Mouse (Mus musculus): ENCODE results near the gene Tyw1. TPM values are rescaled to one million over a fixed set of nuclear protein-coding genes. Genes with fewer than 3 reads are reported as not detected.

The Tyw1 gene
- polyA plus RNA-seq, 1 experiment from 2014 or later, result 23.5 TPM

DNA sequence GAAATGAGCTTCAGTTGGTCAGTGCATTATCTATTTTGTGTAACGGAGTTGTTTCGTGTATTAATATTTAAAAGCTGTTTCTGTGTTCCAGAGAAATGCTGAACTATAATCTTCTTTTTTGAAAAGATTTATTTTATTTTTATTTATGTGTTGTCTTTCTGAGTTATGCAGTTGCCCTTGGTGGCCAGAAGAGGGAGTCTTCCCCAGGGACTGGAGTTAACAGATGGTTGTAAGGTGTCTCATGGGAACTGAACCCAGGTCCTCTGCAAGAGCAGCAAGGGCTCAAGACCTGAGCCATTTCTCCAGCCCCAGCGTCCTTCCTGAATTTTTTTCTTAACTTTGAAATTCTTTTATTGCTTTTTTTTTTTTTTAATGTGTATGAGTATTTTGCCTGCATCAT is 59.5 kb downstream of the Tyw1 start:
- no peaks in the 10 kb centered on the region for H3K36me3 ChIP-seq (ENCODE audit: control insufficient read depth, insufficient read depth, low read length)
- H3K9ac ChIP-seq (replicated peaks; ENCODE audit: low read depth, low read length), result no peak overlapping the region
- H3K4me3 ChIP-seq (ENCODE audit: low read depth, low read length), result no peak overlapping the region
- H3K27me3 ChIP-seq (ENCODE audit: control insufficient read depth, insufficient read depth, low read length), result no peaks in the 10 kb centered on the region
- H3K4me2 ChIP-seq (ENCODE audit: low read depth, low read length), result no peak overlapping the region
- no peaks in the 10 kb centered on the region for H3K4me1 ChIP-seq (ENCODE audit: control insufficient read depth, insufficient read depth, low read length)
- H3K27ac ChIP-seq (ENCODE audit: low read depth, low read length), result no peak overlapping the region
- ATAC-seq (ENCODE audit: low read depth), result no peak
- 97% methylated on average over 3 of the region's 3 CpGs for WGBS
- no peaks in the 10 kb centered on the region for H3K9me3 ChIP-seq (ENCODE audit: control insufficient read depth, low read length)

DNA sequence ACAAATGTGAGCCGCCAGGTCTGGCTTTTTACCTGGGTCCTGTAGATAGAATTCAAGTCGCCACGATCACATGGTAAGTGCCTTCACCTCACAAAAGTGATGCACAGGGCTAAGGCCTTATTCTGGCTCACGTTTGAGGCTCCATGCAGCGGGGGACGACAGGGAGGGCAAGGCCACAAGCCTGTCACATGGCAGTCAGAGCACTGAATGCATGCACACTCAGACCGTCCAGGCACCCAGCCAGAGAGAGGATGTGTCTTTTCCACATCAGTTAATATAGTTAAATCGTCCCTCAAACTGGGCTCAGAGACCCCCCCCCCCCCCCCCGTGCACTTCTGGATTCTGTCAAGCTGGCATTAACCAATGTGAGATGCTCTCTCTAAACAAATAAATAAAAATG is 60.9 kb downstream of the Tyw1 start:
- no peaks in the 10 kb centered on the region for H3K4me1 ChIP-seq (ENCODE audit: control insufficient read depth, insufficient read depth, low read length)
- no peaks in the 10 kb centered on the region for H3K36me3 ChIP-seq (ENCODE audit: control insufficient read depth, insufficient read depth, low read length)
- no peak overlapping the region for H3K9ac ChIP-seq (replicated peaks; ENCODE audit: low read depth, low read length)
- 90% methylated on average over 9 of the region's 9 CpGs for WGBS
- H3K27ac ChIP-seq (ENCODE audit: low read depth, low read length), result no peak overlapping the region
- H3K9me3 ChIP-seq (ENCODE audit: control insufficient read depth, low read length), result no peaks in the 10 kb centered on the region
- H3K27me3 ChIP-seq (ENCODE audit: control insufficient read depth, insufficient read depth, low read length), result no peaks in the 10 kb centered on the region
- H3K4me2 ChIP-seq (ENCODE audit: low read depth, low read length), result no peak overlapping the region
- no peak overlapping the region for H3K4me3 ChIP-seq (ENCODE audit: low read depth, low read length)
- no peak for ATAC-seq (ENCODE audit: low read depth)

DNA sequence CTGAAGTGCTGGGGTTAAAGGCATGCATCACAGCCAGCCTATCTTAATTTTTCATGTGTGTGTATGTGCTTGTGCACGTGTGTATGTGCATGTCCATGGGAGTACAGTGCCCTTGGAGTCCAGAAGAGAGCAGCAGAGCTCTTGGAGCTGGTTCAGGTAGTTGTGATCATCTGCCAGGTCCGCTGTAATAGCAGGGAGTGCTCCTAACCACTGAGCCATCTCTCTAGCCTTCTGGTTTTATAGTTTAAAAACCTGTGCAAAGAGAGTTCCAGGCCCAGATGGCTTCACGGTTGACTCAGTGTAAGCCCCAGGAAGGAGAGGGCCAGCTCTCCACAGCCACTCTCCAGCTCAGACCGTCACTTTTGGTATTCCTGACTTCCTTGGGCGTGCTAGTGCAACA is 64.4 kb downstream of the Tyw1 start:
- H3K9ac ChIP-seq (replicated peaks; ENCODE audit: low read depth, low read length), result no peak overlapping the region
- no peak overlapping the region for H3K27ac ChIP-seq (ENCODE audit: low read depth, low read length)
- WGBS, result 92% methylated on average over 5 of the region's 5 CpGs
- no peaks in the 10 kb centered on the region for H3K4me1 ChIP-seq (ENCODE audit: control insufficient read depth, insufficient read depth, low read length)
- no peak for ATAC-seq (ENCODE audit: low read depth)
- H3K4me3 ChIP-seq (ENCODE audit: low read depth, low read length), result no peak overlapping the region
- H3K9me3 ChIP-seq (ENCODE audit: control insufficient read depth, low read length), result no peaks in the 10 kb centered on the region
- no peak overlapping the region for H3K4me2 ChIP-seq (ENCODE audit: low read depth, low read length)
- H3K36me3 ChIP-seq (ENCODE audit: control insufficient read depth, insufficient read depth, low read length), result no peaks in the 10 kb centered on the region
- no peaks in the 10 kb centered on the region for H3K27me3 ChIP-seq (ENCODE audit: control insufficient read depth, insufficient read depth, low read length)

DNA sequence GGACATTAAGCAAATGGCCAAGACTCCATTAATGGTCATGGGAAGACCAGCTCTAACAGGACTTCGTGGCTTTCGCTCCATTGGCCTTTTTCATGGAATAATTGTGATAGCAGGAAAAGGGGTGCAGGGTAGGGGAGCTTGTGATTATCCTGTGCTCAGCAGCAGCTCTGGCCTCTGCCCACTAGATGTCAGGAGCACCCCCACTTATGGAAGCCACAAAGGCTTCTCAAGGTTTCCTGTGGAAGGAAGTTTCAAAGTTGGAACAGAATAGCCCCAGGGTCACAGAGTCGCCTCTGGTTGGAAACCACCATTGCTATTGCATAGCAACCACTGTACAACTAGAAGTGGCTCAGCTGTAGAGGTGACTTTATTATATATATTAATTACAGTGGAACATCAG is 65.1 kb downstream of the Tyw1 start:
- no peak for ATAC-seq (ENCODE audit: low read depth)
- Histone ChIP-seq H3K9ac (replicated peaks; ENCODE audit: low read depth, low read length) (no peak overlapping the region), H3K27ac (ENCODE audit: low read depth, low read length) (no peak overlapping the region), H3K36me3 (ENCODE audit: control insufficient read depth, insufficient read depth, low read length) (no peaks in the 10 kb centered on the region), H3K4me1 (ENCODE audit: control insufficient read depth, insufficient read depth, low read length) (no peaks in the 10 kb centered on the region), H3K27me3 (ENCODE audit: control insufficient read depth, insufficient read depth, low read length) (no peaks in the 10 kb centered on the region), H3K4me3 (ENCODE audit: low read depth, low read length) (no peak overlapping the region), H3K4me2 (ENCODE audit: low read depth, low read length) (no peak overlapping the region), H3K9me3 (ENCODE audit: control insufficient read depth, low read length) (no peaks in the 10 kb centered on the region)
- WGBS, result 77% methylated on average over 3 of the region's 3 CpGs

DNA sequence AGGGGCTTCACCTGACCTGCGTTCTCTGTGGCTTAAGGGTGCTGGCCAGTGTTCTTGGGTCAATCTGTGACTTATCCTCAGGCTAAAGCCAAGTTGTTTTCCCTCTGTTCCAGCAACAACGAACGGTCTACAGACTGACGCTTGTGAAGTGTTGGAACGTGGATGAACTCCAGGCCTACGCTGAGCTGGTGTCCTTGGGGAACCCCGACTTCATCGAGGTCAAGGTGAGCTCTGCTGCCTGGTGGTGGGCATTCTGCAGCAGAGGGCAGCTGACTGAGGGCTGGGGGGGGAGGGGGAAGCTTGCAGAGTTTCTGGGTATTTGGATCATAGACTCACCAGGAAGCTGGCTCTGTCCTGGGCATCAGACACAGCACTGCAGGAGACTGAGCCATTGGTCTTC is 70.1 kb downstream of the Tyw1 start:
- Histone ChIP-seq H3K27me3 (ENCODE audit: control insufficient read depth, insufficient read depth, low read length) (no peaks in the 10 kb centered on the region), H3K4me3 (ENCODE audit: low read depth, low read length) (no peak overlapping the region), H3K4me2 (ENCODE audit: low read depth, low read length) (no peak overlapping the region), H3K27ac (ENCODE audit: low read depth, low read length) (no peak overlapping the region), H3K36me3 (ENCODE audit: control insufficient read depth, insufficient read depth, low read length) (peaks cover 3% of the 10 kb centered on the region; the same call in 1 of the 2 replicates), H3K9me3 (ENCODE audit: control insufficient read depth, low read length) (no peaks in the 10 kb centered on the region), H3K4me1 (ENCODE audit: control insufficient read depth, insufficient read depth, low read length) (no peaks in the 10 kb centered on the region), H3K9ac (replicated peaks; ENCODE audit: low read depth, low read length) (no peak overlapping the region)
- 100% methylated on average over 8 of the region's 8 CpGs for WGBS
- no peak for ATAC-seq (ENCODE audit: low read depth)

DNA sequence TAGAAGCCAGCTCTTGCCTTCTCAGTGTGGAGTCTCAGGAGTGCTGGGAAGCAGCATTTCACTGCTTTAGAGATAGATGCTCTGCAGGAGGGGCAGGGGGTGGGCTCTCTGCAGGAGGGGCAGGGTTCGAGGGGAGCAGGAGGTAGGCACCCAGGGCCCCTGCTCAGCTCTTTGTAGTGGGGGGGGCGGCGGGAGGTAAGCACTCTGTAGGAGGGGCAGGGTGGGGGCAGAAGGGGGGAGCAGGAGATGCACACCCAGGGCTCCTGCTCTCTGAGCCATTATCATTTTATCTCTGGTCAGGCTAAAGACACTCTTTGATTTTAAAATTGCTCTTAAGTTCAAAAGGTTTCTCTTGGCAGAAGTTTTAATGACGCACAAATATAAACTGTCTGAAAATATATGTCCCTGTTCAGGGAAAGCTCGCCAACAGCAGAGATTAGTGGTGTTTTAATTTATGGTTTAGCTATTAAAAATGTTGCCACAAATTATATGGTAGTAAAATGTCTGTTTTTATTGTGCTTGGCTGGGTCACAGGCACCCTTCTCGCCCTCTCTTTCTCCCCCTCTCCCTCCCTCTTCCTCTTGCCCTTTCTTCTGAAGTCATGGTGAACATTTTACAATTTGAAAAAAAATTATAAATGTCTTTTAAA is 72.3 kb downstream of the Tyw1 start:
- Histone ChIP-seq H3K36me3 (ENCODE audit: control insufficient read depth, insufficient read depth, low read length) (peaks cover 3% of the 10 kb centered on the region; the same call in 1 of the 2 replicates), H3K4me2 (ENCODE audit: low read depth, low read length) (no peak overlapping the region), H3K27me3 (ENCODE audit: control insufficient read depth, insufficient read depth, low read length) (no peaks in the 10 kb centered on the region), H3K9me3 (ENCODE audit: control insufficient read depth, low read length) (no peaks in the 10 kb centered on the region), H3K9ac (replicated peaks; ENCODE audit: low read depth, low read length) (no peak overlapping the region), H3K27ac (ENCODE audit: low read depth, low read length) (no peak overlapping the region), H3K4me3 (ENCODE audit: low read depth, low read length) (no peak overlapping the region), H3K4me1 (ENCODE audit: control insufficient read depth, insufficient read depth, low read length) (no peaks in the 10 kb centered on the region)
- ATAC-seq (ENCODE audit: low read depth), result no peak
- WGBS, result 56% methylated on average over 6 of the region's 6 CpGs

DNA sequence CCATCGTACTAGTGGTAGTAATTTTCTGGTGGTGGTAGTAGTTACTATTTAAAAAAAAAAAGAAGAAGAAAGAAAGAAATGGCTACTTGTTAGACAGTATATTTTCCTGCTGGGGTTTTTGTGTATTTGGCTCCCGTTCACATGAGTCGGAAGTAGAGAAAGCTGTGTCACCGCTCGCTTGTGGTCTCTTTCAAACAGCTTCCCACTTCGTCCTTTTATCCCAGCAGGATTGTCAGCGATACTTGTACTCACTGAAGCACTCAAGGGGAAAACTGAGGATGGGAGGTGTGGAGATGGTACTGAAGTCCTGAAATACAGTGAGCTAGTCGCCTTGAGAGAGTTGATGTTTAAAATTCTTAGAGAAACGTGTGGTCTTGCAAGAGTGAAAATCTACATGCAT is 72.9 kb downstream of the Tyw1 start:
- Histone ChIP-seq H3K9me3 (ENCODE audit: control insufficient read depth, low read length) (no peaks in the 10 kb centered on the region), H3K4me2 (ENCODE audit: low read depth, low read length) (no peak overlapping the region), H3K36me3 (ENCODE audit: control insufficient read depth, insufficient read depth, low read length) (peaks cover 3% of the 10 kb centered on the region; the same call in 1 of the 2 replicates), H3K9ac (replicated peaks; ENCODE audit: low read depth, low read length) (no peak overlapping the region), H3K4me1 (ENCODE audit: control insufficient read depth, insufficient read depth, low read length) (no peaks in the 10 kb centered on the region), H3K27ac (ENCODE audit: low read depth, low read length) (no peak overlapping the region), H3K4me3 (ENCODE audit: low read depth, low read length) (no peak overlapping the region), H3K27me3 (ENCODE audit: control insufficient read depth, insufficient read depth, low read length) (no peaks in the 10 kb centered on the region)
- ATAC-seq (ENCODE audit: low read depth), result no peak
- WGBS, result 78% methylated on average over 9 of the region's 9 CpGs

DNA sequence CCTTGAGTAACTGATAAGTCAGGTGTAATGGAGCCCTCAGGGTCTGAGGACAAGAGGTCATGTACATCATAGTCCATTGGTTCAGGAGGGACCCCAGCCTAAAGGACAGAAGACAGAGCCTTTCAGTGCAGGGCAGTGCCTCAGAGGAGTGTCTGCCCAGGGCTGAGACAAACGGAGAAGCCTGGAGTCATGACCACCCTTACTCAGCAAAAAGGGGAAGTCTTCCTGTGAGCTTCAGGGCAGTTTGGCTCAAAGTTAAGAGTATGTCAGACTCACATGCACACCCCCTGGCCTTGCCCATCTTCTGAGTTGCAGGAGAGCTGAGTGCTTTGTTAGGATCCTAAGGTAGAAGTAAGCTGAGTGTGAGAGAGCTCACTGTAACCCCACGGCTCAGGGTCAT is 74.5 kb downstream of the Tyw1 start:
- Histone ChIP-seq H3K9ac (replicated peaks; ENCODE audit: low read depth, low read length) (no peak overlapping the region), H3K36me3 (ENCODE audit: control insufficient read depth, insufficient read depth, low read length) (peaks cover 3% of the 10 kb centered on the region; the same call in 1 of the 2 replicates), H3K4me3 (ENCODE audit: low read depth, low read length) (no peak overlapping the region), H3K4me1 (ENCODE audit: control insufficient read depth, insufficient read depth, low read length) (no peaks in the 10 kb centered on the region), H3K27ac (ENCODE audit: low read depth, low read length) (no peak overlapping the region), H3K9me3 (ENCODE audit: control insufficient read depth, low read length) (no peaks in the 10 kb centered on the region), H3K4me2 (ENCODE audit: low read depth, low read length) (no peak overlapping the region), H3K27me3 (ENCODE audit: control insufficient read depth, insufficient read depth, low read length) (no peaks in the 10 kb centered on the region)
- WGBS, result 84% methylated on average over 2 of the region's 2 CpGs
- ATAC-seq (ENCODE audit: low read depth), result no peak

DNA sequence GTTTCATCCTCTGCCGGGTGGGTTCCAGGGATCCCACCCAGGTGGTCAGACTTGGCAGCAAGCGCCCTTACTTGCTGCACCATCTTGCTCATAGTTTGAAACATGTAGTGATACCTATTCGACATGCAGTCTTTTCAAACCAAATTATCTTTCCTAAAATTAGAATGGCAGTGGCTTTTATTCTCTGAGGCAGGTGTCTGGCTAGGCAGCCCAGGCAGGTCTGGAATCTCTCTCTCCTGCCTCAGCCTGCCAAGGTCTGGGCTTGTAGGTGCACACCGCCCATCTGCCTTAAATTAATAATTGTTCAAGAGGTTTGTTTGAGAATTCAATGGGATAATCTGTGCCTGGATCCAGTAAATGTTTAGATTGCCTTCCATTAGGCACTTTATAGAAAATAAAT is 75.4 kb downstream of the Tyw1 start:
- Histone ChIP-seq H3K27me3 (ENCODE audit: control insufficient read depth, insufficient read depth, low read length) (no peaks in the 10 kb centered on the region), H3K27ac (ENCODE audit: low read depth, low read length) (no peak overlapping the region), H3K9ac (replicated peaks; ENCODE audit: low read depth, low read length) (no peak overlapping the region), H3K4me3 (ENCODE audit: low read depth, low read length) (no peak overlapping the region), H3K4me1 (ENCODE audit: control insufficient read depth, insufficient read depth, low read length) (no peaks in the 10 kb centered on the region), H3K9me3 (ENCODE audit: control insufficient read depth, low read length) (no peaks in the 10 kb centered on the region), H3K36me3 (ENCODE audit: control insufficient read depth, insufficient read depth, low read length) (peaks cover 7% of the 10 kb centered on the region; the same call in 1 of the 2 replicates), H3K4me2 (ENCODE audit: low read depth, low read length) (no peak overlapping the region)
- ATAC-seq (ENCODE audit: low read depth), result no peak
- 85% methylated on average over 4 of the region's 4 CpGs for WGBS

Measured in neural tube, embryonic 14.5 days (tissue).